Mouse (Mus musculus): Measurements from ENCODE around the gene Ptpn6. TPM values are rescaled to one million over a fixed set of nuclear protein-coding genes. Genes with fewer than 3 reads are reported as not detected.

Ptpn6 gene
- polyA plus RNA-seq, 1 experiment, result 48.7 TPM

GRCm38 (mm10) chr6:124702784-124703103, 35.8 kb downstream of the Ptpn6 start:
- 38% methylated on average over 3 of the region's 3 CpGs for WGBS
- H3K4me3 ChIP-seq (replicated peaks; ENCODE audit: extremely low read depth, low read depth, low read length), result no peak overlapping the region
- peak; percentile 63 for DNase-seq
- H3K4me1 ChIP-seq (ENCODE audit: control insufficient read depth, insufficient read depth, low read length), result no peaks in the 10 kb centered on the region
- peak; percentile 91 for TF ChIP-seq CTCF (IDR thresholded peaks at IDR 0.05; ENCODE audit: insufficient read depth, low read length)
- TF ChIP-seq POLR2A (IDR thresholded peaks at IDR 0.05; ENCODE audit: borderline replicate concordance, extremely low read depth, low read depth, low read length), result no peak

DNA sequence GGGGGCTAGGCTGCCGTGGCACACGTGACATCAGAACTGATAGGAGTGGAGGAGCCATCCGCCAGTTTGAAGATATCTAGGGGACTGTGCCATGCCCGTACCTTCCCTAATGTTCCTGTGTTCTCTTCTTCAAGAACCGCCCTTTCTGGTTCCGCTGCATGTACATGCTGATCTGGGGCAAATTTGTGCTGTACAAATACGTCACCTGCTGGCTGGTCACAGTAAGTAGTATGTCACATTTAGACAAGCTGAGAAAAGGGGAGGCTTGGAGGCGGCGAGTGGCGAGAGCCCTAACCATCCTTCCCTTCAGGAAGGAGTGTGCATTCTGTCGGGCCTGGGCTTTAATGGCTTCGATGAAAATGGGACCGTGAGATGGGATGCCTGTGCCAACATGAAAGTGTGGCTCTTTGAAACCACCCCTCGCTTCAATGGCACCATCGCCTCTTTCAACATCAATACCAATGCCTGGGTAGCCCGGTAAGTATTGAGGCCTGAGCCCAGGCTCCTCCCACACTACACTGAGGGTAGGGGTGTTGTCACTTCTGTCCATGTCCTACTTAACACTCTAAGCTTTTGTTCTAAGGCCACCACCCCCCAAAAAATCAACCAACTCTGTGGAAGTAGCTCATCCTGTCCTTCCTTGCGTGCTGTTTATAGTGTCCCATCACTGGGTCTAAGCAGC, 36.3 kb downstream of the Ptpn6 start:
- TF ChIP-seq POLR2A (IDR thresholded peaks at IDR 0.05; ENCODE audit: borderline replicate concordance, extremely low read depth, low read depth, low read length) (no peak), CTCF (IDR thresholded peaks at IDR 0.05; ENCODE audit: insufficient read depth, low read length) (no peak)
- WGBS, result 88% methylated on average over 17 of the region's 17 CpGs

DNA sequence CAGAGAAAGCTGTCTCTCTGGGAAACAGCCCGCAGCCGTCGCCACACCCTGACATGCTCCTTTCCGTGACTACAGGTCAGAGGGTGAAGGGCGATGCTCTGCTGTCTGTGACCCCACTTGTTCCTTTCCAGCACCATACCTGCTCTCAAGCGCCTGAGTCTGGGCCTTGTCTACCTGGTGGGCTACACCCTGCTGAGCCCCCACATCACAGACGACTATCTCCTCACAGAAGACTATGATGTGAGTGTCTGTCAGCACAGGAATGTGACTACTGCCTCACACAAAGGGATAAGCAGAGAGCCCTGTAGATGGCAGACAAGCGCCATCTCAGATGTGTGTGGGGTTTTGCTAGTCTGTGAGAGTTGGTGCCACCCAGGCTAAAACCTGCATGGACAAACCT, 37.2 kb downstream of the Ptpn6 start:
- DNase-seq, result no peak
- Histone ChIP-seq H3K4me1 (ENCODE audit: control insufficient read depth, insufficient read depth, low read length) (no peaks in the 10 kb centered on the region), H3K4me3 (replicated peaks; ENCODE audit: extremely low read depth, low read depth, low read length) (no peak overlapping the region)
- TF ChIP-seq CTCF (IDR thresholded peaks at IDR 0.05; ENCODE audit: insufficient read depth, low read length) (no peak), POLR2A (IDR thresholded peaks at IDR 0.05; ENCODE audit: borderline replicate concordance, extremely low read depth, low read depth, low read length) (no peak)
- WGBS, result 82% methylated on average over 8 of the region's 8 CpGs

More for the DNA sequence above, 36.3 kb downstream of the Ptpn6 start:
- Histone ChIP-seq H3K4me3 (replicated peaks; ENCODE audit: extremely low read depth, low read depth, low read length) (no peak overlapping the region), H3K4me1 (ENCODE audit: control insufficient read depth, insufficient read depth, low read length) (no peaks in the 10 kb centered on the region)
- DNase-seq, result no peak

- TF ChIP-seq CTCF (IDR thresholded peaks at IDR 0.05; ENCODE audit: insufficient read depth, low read length) (no peak), POLR2A (IDR thresholded peaks at IDR 0.05; ENCODE audit: borderline replicate concordance, extremely low read depth, low read depth, low read length) (no peak)
- 63% methylated on average over 11 of the region's 11 CpGs for whole genome bisulfite sequencing
- no peak overlapping the region for H3K4me3 ChIP-seq (replicated peaks; ENCODE audit: extremely low read depth, low read depth, low read length)
- DNase-seq, result peak; percentile 40
- no peaks in the 10 kb centered on the region for H3K4me1 ChIP-seq (ENCODE audit: control insufficient read depth, insufficient read depth, low read length)
Observed at GRCm38 (mm10) chr6:124699962-124700610, 38.4 kb downstream of the Ptpn6 start.

- Histone ChIP-seq H3K4me1 (ENCODE audit: control insufficient read depth, insufficient read depth, low read length) (peaks cover 4% of the 10 kb centered on the region), H3K4me3 (replicated peaks; ENCODE audit: extremely low read depth, low read depth, low read length) (no peak overlapping the region)
- 89% methylated on average over 4 of the region's 4 CpGs for WGBS
- no peak for DNase-seq
- TF ChIP-seq CTCF (IDR thresholded peaks at IDR 0.05; ENCODE audit: insufficient read depth, low read length), result no peak
- TF ChIP-seq POLR2A (IDR thresholded peaks at IDR 0.05; ENCODE audit: borderline replicate concordance, extremely low read depth, low read depth, low read length), result no peak
Observed at GRCm38 (mm10) chr6:124699366-124699765, 39.1 kb downstream of the Ptpn6 start.

DNA sequence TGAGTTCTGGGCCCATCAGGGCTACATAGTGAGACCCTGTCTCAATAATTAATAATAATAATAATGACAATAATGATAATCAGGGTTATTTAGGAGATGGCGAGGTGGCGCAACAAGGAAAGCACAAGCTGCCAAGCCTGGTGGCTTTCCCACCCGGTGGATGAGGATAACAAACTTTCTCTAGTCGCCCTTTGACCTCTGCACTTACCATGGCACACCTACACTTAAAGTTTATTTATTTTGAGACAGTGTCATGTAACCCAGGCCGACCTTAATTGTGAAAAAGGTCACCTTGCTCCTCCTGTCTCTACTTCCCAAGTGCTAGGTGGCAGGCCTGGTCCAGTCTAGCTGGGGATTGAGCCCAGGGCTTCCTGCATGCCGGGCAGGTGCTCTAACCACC, 39.8 kb downstream of the Ptpn6 start:
- peaks cover 10% of the 10 kb centered on the region for H3K4me1 ChIP-seq (ENCODE audit: control insufficient read depth, insufficient read depth, low read length)
- no peak for TF ChIP-seq CTCF (IDR thresholded peaks at IDR 0.05; ENCODE audit: insufficient read depth, low read length)

GRCm38 (mm10) chr6:124696441-124697150, 41.9 kb downstream of the Ptpn6 start:
- Histone ChIP-seq H3K4me3 (replicated peaks; ENCODE audit: extremely low read depth, low read depth, low read length) (no peak overlapping the region), H3K4me1 (ENCODE audit: control insufficient read depth, insufficient read depth, low read length) (peaks cover 17% of the 10 kb centered on the region)
- no peak for DNase-seq
- WGBS, result 82% methylated on average over 7 of the region's 7 CpGs
- no peak for TF ChIP-seq CTCF (IDR thresholded peaks at IDR 0.05; ENCODE audit: insufficient read depth, low read length)
- TF ChIP-seq POLR2A (IDR thresholded peaks at IDR 0.05; ENCODE audit: borderline replicate concordance, extremely low read depth, low read depth, low read length), result no peak

More for the DNA sequence above, 39.8 kb downstream of the Ptpn6 start:
- no peak for DNase-seq
- 75% methylated on average over 6 of the region's 6 CpGs for WGBS
- H3K4me3 ChIP-seq (replicated peaks; ENCODE audit: extremely low read depth, low read depth, low read length), result no peak overlapping the region

DNA sequence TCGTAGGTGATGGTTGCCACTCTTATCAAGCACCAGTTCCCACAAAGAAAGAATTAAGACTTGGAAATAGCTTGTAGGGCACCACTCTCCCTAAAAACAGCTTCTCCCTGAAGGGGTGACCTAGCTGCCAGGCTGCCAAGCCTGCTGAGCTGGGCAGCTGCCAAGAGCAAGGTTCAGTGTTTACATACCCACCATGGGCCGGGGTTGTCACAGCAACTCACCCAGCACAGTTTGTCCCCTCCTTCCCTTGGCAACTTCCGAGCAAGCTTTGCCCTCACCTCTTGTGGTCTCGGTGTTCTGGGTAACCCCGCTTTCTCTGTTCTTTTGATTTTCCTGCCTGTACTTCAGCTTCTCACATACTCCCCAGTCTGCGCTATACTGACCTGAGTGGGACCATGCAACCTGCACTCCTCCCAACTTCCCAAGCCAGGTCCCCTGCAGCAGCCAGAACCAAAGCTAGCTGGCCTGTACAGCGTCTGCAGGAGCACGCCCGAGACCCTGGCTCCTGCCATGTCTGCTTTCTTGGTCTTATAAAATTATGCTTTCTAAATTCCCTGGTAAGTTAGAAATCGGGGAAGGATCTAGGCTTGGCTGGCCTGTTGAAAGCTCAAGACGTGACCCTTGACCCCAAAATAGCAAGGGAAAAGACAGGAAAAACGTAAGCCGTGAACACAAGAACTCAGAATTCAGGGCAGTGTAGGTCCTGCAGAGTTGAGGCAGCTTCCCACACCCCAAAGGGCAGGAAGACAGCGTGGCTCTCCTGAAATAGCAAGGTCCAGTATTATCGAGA, 44.2 kb downstream of the Ptpn6 start:
- Histone ChIP-seq H3K4me3 (replicated peaks; ENCODE audit: extremely low read depth, low read depth, low read length) (no peak overlapping the region), H3K4me1 (ENCODE audit: control insufficient read depth, insufficient read depth, low read length) (peaks cover 17% of the 10 kb centered on the region)
- no peak for TF ChIP-seq CTCF (IDR thresholded peaks at IDR 0.05; ENCODE audit: insufficient read depth, low read length)
- TF ChIP-seq POLR2A (IDR thresholded peaks at IDR 0.05; ENCODE audit: borderline replicate concordance, extremely low read depth, low read depth, low read length), result no peak
- DNase-seq, result peak; percentile 75
- WGBS, result 41% methylated on average over 15 of the region's 15 CpGs

DNA sequence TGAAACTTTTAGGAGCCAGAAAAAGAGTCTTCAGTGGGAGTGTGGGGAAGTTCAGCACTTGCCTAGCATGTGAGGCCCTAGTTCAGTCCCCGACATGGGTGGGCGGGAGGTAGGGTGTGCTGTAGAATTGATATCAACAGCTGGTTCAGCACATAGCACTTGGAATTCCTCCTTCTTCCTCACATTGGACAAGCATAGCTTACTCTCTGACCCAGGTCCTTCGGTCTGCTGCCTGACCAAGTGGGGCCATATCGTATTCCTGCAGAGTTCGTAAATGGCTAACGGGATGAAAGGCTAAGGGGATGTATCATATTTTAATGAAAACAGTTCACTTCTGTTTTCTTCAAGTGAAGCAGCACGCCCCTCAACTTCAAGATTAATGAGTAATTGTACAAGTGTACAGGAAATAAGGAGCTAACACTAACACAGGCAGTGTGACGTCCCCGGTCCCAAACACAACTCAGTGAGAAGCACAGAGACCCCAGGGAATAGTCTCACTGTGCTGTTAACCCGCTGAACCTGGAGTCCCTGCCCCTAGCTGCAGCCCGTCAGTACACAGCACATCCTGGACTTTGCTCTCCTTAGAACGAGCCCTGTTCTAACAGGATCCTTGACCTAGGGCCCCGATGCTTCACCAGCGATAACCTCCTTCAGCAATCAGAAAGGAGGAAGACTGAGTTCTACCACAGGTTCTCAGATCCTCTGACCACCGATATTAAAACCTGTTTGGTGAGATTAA, 45.1 kb downstream of the Ptpn6 start:
- TF ChIP-seq CTCF (IDR thresholded peaks at IDR 0.05; ENCODE audit: insufficient read depth, low read length) (no peak), POLR2A (IDR thresholded peaks at IDR 0.05; ENCODE audit: borderline replicate concordance, extremely low read depth, low read depth, low read length) (no peak)

More for the DNA sequence above, 45.1 kb downstream of the Ptpn6 start:
- WGBS, result 28% methylated on average over 15 of the region's 15 CpGs
- H3K4me1 ChIP-seq (ENCODE audit: control insufficient read depth, insufficient read depth, low read length), result peaks cover 17% of the 10 kb centered on the region
- no peak for DNase-seq
- H3K4me3 ChIP-seq (replicated peaks; ENCODE audit: extremely low read depth, low read depth, low read length), result no peak overlapping the region
